In the genomic region with DNA sequence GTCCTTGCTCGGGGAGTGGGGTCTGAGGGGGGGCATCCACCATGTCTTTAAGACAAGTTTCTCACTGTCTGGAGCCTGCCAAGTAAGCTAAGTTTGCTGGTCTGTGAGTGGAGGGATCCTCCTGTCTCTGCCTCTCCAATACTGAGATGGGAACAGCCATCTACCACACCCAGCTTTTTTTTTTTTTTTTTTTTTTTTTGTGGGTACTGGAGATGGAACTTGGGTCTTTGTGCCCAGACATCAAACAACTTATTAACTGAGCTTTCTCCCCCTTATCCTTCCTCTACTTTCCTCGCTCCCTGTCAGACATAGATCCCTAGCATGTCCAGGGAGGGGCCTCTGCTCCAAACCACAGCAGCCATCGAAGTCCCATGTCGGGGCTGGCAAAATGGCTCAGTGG, we compare ENCODE assay signal across 29 mouse cellular contexts. TPM values are rescaled to one million over a fixed set of nuclear protein-coding genes. Genes with fewer than 3 reads are reported as not detected.
DNase-seq lines count a peak whose midpoint lies in the region; ATAC-seq and TF ChIP-seq lines count a peak whose summit lies in the region.
"Had no signal": no experiment of that assay in that cellular context is flagged by ENCODE, and none has a peak within 500 bp of the region (broad histone marks: within the 10 kb centered on the region; RNA-seq: fewer than 3 reads in every experiment).

No protein-coding gene starts in this region.

- H3K36me3 ChIP-seq in intestine, postnatal 0 days (ENCODE audit: control insufficient read depth, insufficient read depth), result peaks cover 3% of the 10 kb centered on the region; the same call in 1 of the 2 replicates
- no peaks in the 10 kb centered on the region for H3K36me3 ChIP-seq in small intestine, adult 2 months (ENCODE audit: control insufficient read depth, insufficient read depth, low read length)
- no peaks in the 10 kb centered on the region for H3K36me3 ChIP-seq in hindbrain, embryonic 14.5 days (replicated peaks; ENCODE audit: control insufficient read depth, insufficient read depth)
- H3K36me3 ChIP-seq: embryonic facial prominence, embryonic 15.5 days; G1E; hindbrain, embryonic 10.5 days; neural tube, embryonic 15.5 days had no signal

- no peak overlapping the region for H3K4me3 ChIP-seq in layer of hippocampus, adult 2 months
- H3K4me3 ChIP-seq in intestine, postnatal 0 days (ENCODE audit: low read depth, low read length), result peak overlapping the region; percentile 9; the same call in 1 of the 2 replicates
- H3K4me3 ChIP-seq in small intestine, adult 2 months (ENCODE audit: low read depth, low read length), result peak overlapping the region; percentile 51
- H3K4me3 ChIP-seq in hindbrain, embryonic 14.5 days (replicated peaks; ENCODE audit: low read length), result no peak overlapping the region
- H3K4me3 ChIP-seq: embryonic facial prominence, embryonic 15.5 days; heart, embryonic 13.5 days; hindbrain, embryonic 10.5 days; neural tube, embryonic 15.5 days had no signal

- 79% methylated on average over 4 of the region's 4 CpGs for WGBS in intestine, postnatal 0 days
- 68% methylated on average over 4 of the region's 4 CpGs for WGBS in small intestine, adult 2 months
- WGBS in hindbrain, embryonic 14.5 days, result 86% methylated on average over 4 of the region's 4 CpGs

- peak overlapping the region; percentile 59 for H3K4me2 ChIP-seq in intestine, postnatal 0 days (replicated peaks; ENCODE audit: low read depth)
- H3K4me2 ChIP-seq in hindbrain, embryonic 14.5 days (replicated peaks), result no peak overlapping the region
- H3K4me2 ChIP-seq: embryonic facial prominence, embryonic 15.5 days; neural tube, embryonic 15.5 days had no signal

- ATAC-seq in intestine, postnatal 0 days, result no peak
- ATAC-seq in erythroid progenitor cell, adult 5-6 weeks (replicated peaks; ENCODE audit: low FRiP score, poor library complexity, severe bottlenecking), result no peak
- ATAC-seq in hindbrain, embryonic 14.5 days (ENCODE audit: low FRiP score), result no peak
- ATAC-seq: forebrain, embryonic 14.5 days; hindbrain, embryonic 16.5 days; Patski had no signal

- peak overlapping the region; percentile 68; the same call in 1 of the 2 replicates for H3K27ac ChIP-seq in layer of hippocampus, adult 2 months
- H3K27ac ChIP-seq in intestine, postnatal 0 days (ENCODE audit: low read depth, low read length), result peak overlapping the region; percentile 92
- peak overlapping the region; percentile 91 for H3K27ac ChIP-seq in small intestine, adult 2 months (ENCODE audit: insufficient read depth, low read depth, low read length)
- no peak overlapping the region for H3K27ac ChIP-seq in hindbrain, embryonic 14.5 days
- H3K27ac ChIP-seq: embryonic facial prominence, embryonic 15.5 days; liver, embryonic 14.5 days; macrophage; neural tube, embryonic 15.5 days had no signal

- TF ChIP-seq POLR2A in small intestine, adult 2 months (IDR thresholded peaks at IDR 0.05; ENCODE audit: low read depth, low read length), result no peak

- no peak for TF ChIP-seq CTCF in layer of hippocampus, adult 2 months (conservative IDR thresholded peaks at IDR 0.05)
- TF ChIP-seq CTCF in intestine, postnatal 0 days (IDR thresholded peaks at IDR 0.05; ENCODE audit: low read depth), result no peak
- TF ChIP-seq CTCF in small intestine, adult 2 months (IDR thresholded peaks at IDR 0.05; ENCODE audit: extremely low read depth, insufficient read length, insufficient replicate concordance, low read depth, low read length), result no peak

- H3K4me1 ChIP-seq in intestine, postnatal 0 days (replicated peaks; ENCODE audit: control insufficient read depth, insufficient read depth, low read length), result peaks cover 10% of the 10 kb centered on the region; the same call in 1 of the 2 replicates
- peaks cover 43% of the 10 kb centered on the region for H3K4me1 ChIP-seq in small intestine, adult 2 months (ENCODE audit: control insufficient read depth, insufficient read depth, insufficient read length, low read length)
- H3K4me1 ChIP-seq in hindbrain, embryonic 14.5 days (replicated peaks; ENCODE audit: control insufficient read depth, insufficient read depth, low read length), result peaks cover 21% of the 10 kb centered on the region

- no peaks in the 10 kb centered on the region for H3K9me3 ChIP-seq in intestine, postnatal 0 days (ENCODE audit: control insufficient read depth)
- no peaks in the 10 kb centered on the region for H3K9me3 ChIP-seq in hindbrain, embryonic 14.5 days (ENCODE audit: control insufficient read depth, low read length)
- H3K9me3 ChIP-seq: embryonic facial prominence, embryonic 15.5 days; G1E; heart, embryonic 13.5 days; hindbrain, embryonic 10.5 days; neural tube, embryonic 15.5 days had no signal

- H3K27me3 ChIP-seq in intestine, postnatal 0 days (replicated peaks; ENCODE audit: control insufficient read depth, insufficient read depth, low read length), result no peaks in the 10 kb centered on the region
- H3K27me3 ChIP-seq in small intestine, adult 2 months (ENCODE audit: control insufficient read depth, insufficient read depth, low read length), result no peaks in the 10 kb centered on the region
- no peaks in the 10 kb centered on the region for H3K27me3 ChIP-seq in hindbrain, embryonic 14.5 days (ENCODE audit: control insufficient read depth, insufficient read depth, low read length)
- H3K27me3 ChIP-seq: embryonic facial prominence, embryonic 15.5 days; heart, embryonic 13.5 days; neural tube, embryonic 15.5 days; Patski had no signal

- peak overlapping the region; percentile 17; the same call in 1 of the 2 replicates for H3K9ac ChIP-seq in intestine, postnatal 0 days (ENCODE audit: low read depth, low read length)
- H3K9ac ChIP-seq in hindbrain, embryonic 14.5 days, result no peak overlapping the region
- H3K9ac ChIP-seq: embryonic facial prominence, embryonic 15.5 days; liver, embryonic 14.5 days; neural tube, embryonic 15.5 days had no signal

- no peak for DNase-seq in layer of hippocampus, adult 2 months (ENCODE audit: low spot score in 2 of 2)
- DNase-seq in layer of hippocampus, adult 9-11 months, result no peak
- DNase-seq in adrenal gland, postnatal 14 days, result no peak
- DNase-seq in hindbrain, embryonic 14.5 days (ENCODE audit: low spot score), result no peak
- DNase-seq: adrenal gland, postnatal 10 days; cerebellum, adult 18-20 months; gastrocnemius, postnatal 36 days; heart, postnatal 10 days; kidney, adult 9 months; kidney, postnatal 14 days; liver; lung, adult 2 months; midbrain, embryonic 14.5 days; right cerebral cortex, adult 18-20 months; thymus, adult 18-20 months; thymus, postnatal 25 days had no signal

RNA-seq across cellular contexts. Expression of a gene that starts 32.8 kb away (rescaled TPM):
- 100 to 1,000 TPM; 230 to 231 TPM for total RNA-seq in layer of hippocampus, adult 2 months (2021)
- polyA plus RNA-seq in intestine, postnatal 0 days (2015; fragmentation: Nextera tagmentation; extraction: Ambion mirVana), result 4.7 and 6.8 TPM in 2 replicates
- polyA plus RNA-seq in small intestine, adult 2 months (2012; rRNA removed), result 43.9 and 106 TPM in 2 replicates
- 10.0 and 10.8 TPM in 2 replicates for total RNA-seq in adrenal gland, postnatal 14 days (2021)
- 2.2 and 4.2 TPM in 2 replicates for total RNA-seq in erythroid progenitor cell, adult 5-6 weeks (2015; ENCODE audit: low replicate concordance)
- total RNA-seq in erythroid progenitor cell, adult 5-6 weeks (2017; ENCODE audit: low replicate concordance), result 0.51 and 1.5 TPM in 2 replicates
- 7.7 and 9.9 TPM in 2 replicates for polyA plus RNA-seq in hindbrain, embryonic 14.5 days (2014; fragmentation: Nextera tagmentation; extraction: Ambion mirVana)

Comparison
In these comparisons a context has a peak if more than half of its experiments do, and no peak if none do; other contexts are left out.
1. H3K4me3 ChIP-seq: peak in intestine, postnatal 0 days (single experiment) and small intestine, adult 2 months (single experiment); none in layer of hippocampus, adult 2 months (single experiment) and hindbrain, embryonic 14.5 days (single experiment).
2. RNA of a gene that starts 32.8 kb away (total RNA-seq): 230 to 231 TPM in layer of hippocampus, adult 2 months; 10.0 to 10.8 TPM in adrenal gland, postnatal 14 days and 0.51 to 4.2 TPM in erythroid progenitor cell, adult 5-6 weeks; every median in the first group is over 10 times any median in the second.